Mouse (Mus musculus) ES-E14 (cell line): ENCODE data around the gene Nuak1.

Experiments used
- CHD2 ChIP-seq: IDR thresholded peaks from 2 replicates; pipeline ENCODE4 v1.6.1; 2014; ENCODE audit warnings: mild to moderate bottlenecking, low read depth, low read length, inconsistent platforms
- HCFC1 ChIP-seq: IDR thresholded peaks from 2 replicates; pipeline ENCODE4 v1.6.1; 2012; ENCODE audit warnings: low read length, inconsistent platforms, borderline replicate concordance; ENCODE audit not compliant: insufficient read depth
- MAFK ChIP-seq: IDR thresholded peaks from 2 replicates; pipeline ENCODE4 v1.6.1; 2014; ENCODE audit warnings: mild to moderate bottlenecking, low read depth, low read length, inconsistent platforms; ENCODE audit not compliant: insufficient read depth
- ZC3H11A ChIP-seq: IDR thresholded peaks from 2 replicates; pipeline ENCODE4 v1.6.1; 2012; ENCODE audit warnings: low read depth, mild to moderate bottlenecking, inconsistent platforms, low read length, borderline replicate concordance
- ZNF384 ChIP-seq: IDR thresholded peaks from 2 replicates; pipeline ENCODE4 v1.6.1; 2012; ENCODE audit warnings: low read depth, low read length, inconsistent platforms

DNA sequence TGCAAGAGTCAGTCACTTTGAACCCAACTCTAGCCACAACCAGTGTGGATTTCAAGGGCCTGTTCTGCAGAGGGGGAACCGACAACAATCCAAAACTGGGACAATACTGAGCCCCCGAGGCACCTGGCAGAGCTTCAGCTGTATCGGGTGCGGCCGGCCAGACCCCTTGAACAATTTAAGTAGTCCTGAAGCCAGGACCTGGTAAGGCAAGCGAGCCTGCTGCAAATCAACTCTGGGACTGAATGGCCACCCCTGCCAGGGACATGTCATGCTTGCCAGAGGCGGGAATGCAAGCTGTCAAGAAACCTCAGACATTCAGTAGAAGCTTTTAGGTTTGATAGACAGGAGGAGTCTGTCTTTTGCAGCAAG lies 1.2 kb downstream of the Nuak1 start:
- no peak for TF ChIP-seq CHD2
- no peak for TF ChIP-seq HCFC1
- no peak for TF ChIP-seq ZNF384
- no peak for TF ChIP-seq ZC3H11A
- no peak for TF ChIP-seq MAFK
